Mouse (Mus musculus): ENCODE results near the gene Epb42.

DNA sequence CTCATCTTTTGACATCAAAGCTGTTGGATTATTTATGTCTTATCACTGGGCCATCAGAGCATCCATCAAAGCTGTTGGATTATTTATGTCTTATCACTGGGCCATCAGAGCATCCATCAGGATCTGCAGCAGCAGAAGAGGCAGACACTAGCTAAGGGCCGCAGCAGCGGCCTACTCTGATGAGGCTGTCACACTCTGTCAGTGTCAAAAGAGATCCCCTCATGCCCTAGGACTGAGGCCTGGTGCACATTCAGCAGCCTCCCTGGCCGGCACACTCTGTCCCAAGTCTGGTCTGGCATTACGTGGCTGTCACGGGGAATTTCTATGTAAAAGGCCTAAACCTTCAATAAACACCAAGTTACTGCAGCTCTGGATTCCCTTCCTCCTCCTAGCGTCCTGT lies 32.6 kb upstream of the Epb42 start:
- TF ChIP-seq CHD1 (IDR thresholded peaks at IDR 0.05; ENCODE audit: low read depth, low read length) (no peak), POLR2A (IDR thresholded peaks at IDR 0.05; ENCODE audit: low read depth, low read length) (no peak), CTCF (conservative IDR thresholded peaks at IDR 0.05 in 1 of 2, IDR thresholded peaks at IDR 0.05 in 1 of 2; ENCODE audit: low read depth in 2 of 2, low read length in 2 of 2) (no peak), EP300 (IDR thresholded peaks at IDR 0.05; ENCODE audit: low read length) (no peak), BHLHE40 (IDR thresholded peaks at IDR 0.05; ENCODE audit: low read depth, low read length) (no peak), RCOR1 (conservative IDR thresholded peaks at IDR 0.05; ENCODE audit: low read depth, low read length) (no peak), MYC (IDR thresholded peaks at IDR 0.05; ENCODE audit: low read depth, low read length) (no peak), MAX (IDR thresholded peaks at IDR 0.05; ENCODE audit: low read length) (no peak), MAZ (IDR thresholded peaks at IDR 0.05; ENCODE audit: low read depth, low read length) (no peak)
